7 mouse cellular contexts compared by ENCODE assay signal in genomic region chr19:42201696-42202381, GRCm38 (mm10). TPM values are rescaled to one million over a fixed set of nuclear protein-coding genes. Genes with fewer than 3 reads are reported as not detected.
DNase-seq lines count a peak whose midpoint lies in the region; ATAC-seq and TF ChIP-seq lines count a peak whose summit lies in the region.

Gene Sfrp5, minus strand, starts transcription at chr19:42202252.

- in situ Hi-C loops in ES-E14 (cut with MboI; ENCODE audit: low sequenced_read_pairs in 2 of 2, unreplicated experiment in 2 of 2), result no loop called here

- H3K27ac ChIP-seq in ES-Bruce4 (ENCODE audit: insufficient read depth, low read length), result no peak within 1 kb of the TSS
- H3K27ac ChIP-seq in ES-E14 (ENCODE audit: insufficient read depth, low read depth, low read length, poor library complexity, severe bottlenecking), result no peak within 1 kb of the TSS
- H3K27ac ChIP-seq in limb, embryonic 14.5 days (replicated peaks; ENCODE audit: low read depth, low read length), result no peak within 1 kb of the TSS

- peaks cover 8% of the 10 kb centered on the region for H3K27me3 ChIP-seq in ES-Bruce4 (ENCODE audit: control insufficient read depth, insufficient read depth, low read length, poor library complexity, severe bottlenecking)
- H3K27me3 ChIP-seq in limb, embryonic 14.5 days (ENCODE audit: control insufficient read depth, insufficient read depth, low read length), result peaks cover 56% of the 10 kb centered on the region

- no peak for TF ChIP-seq EP300 in ES-Bruce4 (IDR thresholded peaks at IDR 0.05; ENCODE audit: insufficient read depth, low read depth, low read length)

- H3K4me1 ChIP-seq in ES-Bruce4 (ENCODE audit: control insufficient read depth, insufficient read depth, low read length), result no peaks in the 10 kb centered on the region
- H3K4me1 ChIP-seq in ES-E14 (ENCODE audit: control insufficient read depth in 2 of 2, insufficient read depth in 2 of 2, low read length in 2 of 2, poor library complexity in 1 of 2), result peaks cover 0 to 6% of the 10 kb centered on the region in 2 experiments; a peak in 2 of 4 replicates
- H3K4me1 ChIP-seq in limb, embryonic 14.5 days (ENCODE audit: control insufficient read depth, insufficient read depth, low read length), result peaks cover 10% of the 10 kb centered on the region

- H3K4me3 ChIP-seq in ES-Bruce4 (ENCODE audit: low read depth, low read length) (peak within 1 kb of the TSS; percentile 62), ES-E14 (ENCODE audit: insufficient read depth in 1 of 2, low read depth in 1 of 2, low read length in 2 of 2, poor library complexity in 1 of 2, severe bottlenecking in 1 of 2) (peak within 1 kb of the TSS; percentile 63 to 64)
- H3K4me3 ChIP-seq in limb, embryonic 14.5 days (replicated peaks; ENCODE audit: low read length), result peak within 1 kb of the TSS; percentile 32

- DNase-seq in ES-E14 (ENCODE audit: low read depth, low spot score), result no peak
- DNase-seq in limb, embryonic 14.5 days (ENCODE audit: low spot score), result no peak
- no peak for DNase-seq in spleen, postnatal 10 days (ENCODE audit: low spot score in 2 of 2)
- no peak for DNase-seq in spleen, adult 12 weeks (ENCODE audit: low spot score)
- no peak for DNase-seq in kidney, postnatal 14 days

- no peak for TF ChIP-seq POLR2A in ES-Bruce4 (IDR thresholded peaks at IDR 0.05; ENCODE audit: insufficient read depth, low read length)
- TF ChIP-seq POLR2A in limb, embryonic 14.5 days (IDR thresholded peaks at IDR 0.05; ENCODE audit: borderline replicate concordance, extremely low read depth, insufficient read depth, insufficient read length), result no peak

- H3K4me2 ChIP-seq in limb, embryonic 14.5 days (replicated peaks; ENCODE audit: low read depth, low read length, severe bottlenecking), result peak within 1 kb of the TSS; percentile 44

- ATAC-seq in granulocyte monocyte progenitor cell, adult 5-6 weeks (replicated peaks; ENCODE audit: poor library complexity, severe bottlenecking), result peak; percentile 28
- 0 out of 2 replicates have a peak, but pooled peaks have one; percentile 31 for ATAC-seq in limb, embryonic 14.5 days (ENCODE audit: low FRiP score, low read depth)

- H3K9me3 ChIP-seq in ES-Bruce4 (replicated peaks; ENCODE audit: control insufficient read depth, insufficient read depth, low read length, poor library complexity, severe bottlenecking) (0 out of 2 replicates have a peak, but pooled peaks cover 3% of the 10 kb centered on the region), ES-E14 (ENCODE audit: control insufficient read depth, insufficient read depth, low read depth, low read length) (no peaks in the 10 kb centered on the region)
- no peaks in the 10 kb centered on the region for H3K9me3 ChIP-seq in limb, embryonic 14.5 days (ENCODE audit: control insufficient read depth, low read length)

- H3K9ac ChIP-seq in ES-Bruce4 (ENCODE audit: low read depth, poor library complexity, severe bottlenecking) (peak within 1 kb of the TSS; percentile 17), ES-E14 (ENCODE audit: insufficient read depth, low read depth, low read length, poor library complexity, severe bottlenecking) (peak within 1 kb of the TSS; percentile 51)
- H3K9ac ChIP-seq in limb, embryonic 14.5 days (ENCODE audit: low read depth, low read length, severe bottlenecking), result no peak within 1 kb of the TSS

- H3K36me3 ChIP-seq in ES-Bruce4 (ENCODE audit: control insufficient read depth, insufficient read depth, low read length, poor library complexity, severe bottlenecking) (no peaks in the 10 kb centered on the region), ES-E14 (ENCODE audit: control insufficient read depth, insufficient read depth, low read length, poor library complexity, severe bottlenecking) (no peaks in the 10 kb centered on the region)
- H3K36me3 ChIP-seq in limb, embryonic 14.5 days (ENCODE audit: control insufficient read depth, insufficient read depth, low read length), result no peaks in the 10 kb centered on the region

- no peak for TF ChIP-seq CTCF in ES-Bruce4 (IDR thresholded peaks at IDR 0.05; ENCODE audit: low read depth, low read length)

- WGBS in limb, embryonic 14.5 days, result 4% methylated on average over 52 of the region's 60 CpGs

TF ChIP-seq in ES-E14, 5 proteins besides CTCF, POLR2A, EP300 and RAD21:
- TF ChIP-seq ZNF384 (IDR thresholded peaks at IDR 0.05; ENCODE audit: low read depth, low read length) (no peak), HCFC1 (IDR thresholded peaks at IDR 0.05; ENCODE audit: borderline replicate concordance, insufficient read depth, low read length) (no peak), CHD2 (IDR thresholded peaks at IDR 0.05; ENCODE audit: low read depth, low read length) (no peak), ZC3H11A (IDR thresholded peaks at IDR 0.05; ENCODE audit: borderline replicate concordance, low read depth, low read length) (no peak), MAFK (IDR thresholded peaks at IDR 0.05; ENCODE audit: insufficient read depth, low read depth, low read length) (no peak)

RNA-seq across cellular contexts. Expression of gene Sfrp5, which starts in this region (rescaled TPM):
- polyA plus RNA-seq in ES-Bruce4 (2011; ENCODE audit: insufficient read depth, insufficient read length, low read depth, missing spikeins), result 0.42 and 0.47 TPM in 2 replicates
- total RNA-seq in ES-E14 (2012; rRNA removed), result 6.0 and 7.2 TPM in 2 replicates
- total RNA-seq in granulocyte monocyte progenitor cell, adult 5-6 weeks (2014; fragmentation: Nextera tagmentation), result not detected in 2 replicates
- not detected in 2 replicates for total RNA-seq in granulocyte monocyte progenitor cell, adult 5-6 weeks (2017)
- 7.2 and 8.7 TPM in 2 replicates for polyA plus RNA-seq in limb, embryonic 14.5 days (2012; rRNA removed)
- 5.1 and 5.4 TPM in 2 replicates for polyA plus RNA-seq in limb, embryonic 14.5 days (2014; fragmentation: Nextera tagmentation; extraction: Ambion mirVana)

Comparison
In these comparisons a context has a peak if more than half of its experiments do, and no peak if none do; other contexts are left out.
1. Peak in ATAC-seq in granulocyte monocyte progenitor cell, adult 5-6 weeks; RNA of the gene not detected or under 1 TPM.